In genomic region chrX:107168281-107168680, GRCm38 (mm10) we compare ENCODE assay signal across 8 mouse cellular contexts. TPM values are rescaled to one million over a fixed set of nuclear protein-coding genes. Genes with fewer than 3 reads are reported as not detected.
DNase-seq lines count a peak whose midpoint lies in the region; ATAC-seq and TF ChIP-seq lines count a peak whose summit lies in the region.
"Had no signal": no experiment of that assay in that cellular context is flagged by ENCODE, and none has a peak within 500 bp of the region (broad histone marks: within the 10 kb centered on the region; RNA-seq: fewer than 3 reads in every experiment).

No protein-coding gene starts in this region.

- no peaks in the 10 kb centered on the region for H3K4me1 ChIP-seq in hindbrain, postnatal 0 days (ENCODE audit: insufficient read depth, low read length)
- H3K4me1 ChIP-seq in hindbrain, embryonic 10.5 days (replicated peaks): no peaks in the 10 kb centered on the region
- H3K4me1 ChIP-seq: liver, embryonic 13.5 days had no signal

- no peak for ATAC-seq in hindbrain, postnatal 0 days
- no peak for ATAC-seq in frontal cortex, adult (ENCODE audit: low TSS enrichment)

- no peak overlapping the region for H3K9ac ChIP-seq in hindbrain, postnatal 0 days (replicated peaks; ENCODE audit: low read length)
- H3K9ac ChIP-seq: liver, embryonic 13.5 days had no signal

- 28% methylated on average over 1 of the region's 1 CpGs for WGBS in hindbrain, postnatal 0 days
- WGBS in hindbrain, embryonic 10.5 days: 20% methylated on average over 1 of the region's 1 CpGs

- DNase-seq in hindbrain, postnatal 0 days (ENCODE audit: low spot score): peak; percentile 8
- DNase-seq in hindbrain, embryonic 10.5 days (ENCODE audit: low spot score): no peak
- peak; percentile 43 for DNase-seq in thymus, postnatal 0 days (ENCODE audit: low spot score)
- no peak for DNase-seq in thymus, postnatal 36 days
- DNase-seq in brain, embryonic 14.5 days (ENCODE audit: low read depth): peak; percentile 34
- DNase-seq in adrenal gland, adult 8-10 months: no peak
- DNase-seq: liver, embryonic 13.5 days had no signal

- H3K27ac ChIP-seq in hindbrain, postnatal 0 days: no peak overlapping the region
- no peak overlapping the region for H3K27ac ChIP-seq in hindbrain, embryonic 10.5 days
- H3K27ac ChIP-seq: liver, embryonic 13.5 days had no signal

- no peaks in the 10 kb centered on the region for H3K36me3 ChIP-seq in hindbrain, postnatal 0 days (ENCODE audit: insufficient read depth, low read length)
- no peaks in the 10 kb centered on the region for H3K36me3 ChIP-seq in hindbrain, embryonic 10.5 days
- H3K36me3 ChIP-seq: liver, embryonic 13.5 days had no signal

- H3K27me3 ChIP-seq in hindbrain, postnatal 0 days (ENCODE audit: insufficient read depth, low read length): no peaks in the 10 kb centered on the region
- no peaks in the 10 kb centered on the region for H3K27me3 ChIP-seq in hindbrain, embryonic 10.5 days (ENCODE audit: insufficient read depth, poor library complexity, severe bottlenecking)
- H3K27me3 ChIP-seq: liver, embryonic 13.5 days had no signal

- no peak overlapping the region for H3K4me3 ChIP-seq in hindbrain, postnatal 0 days (ENCODE audit: low read length)
- no peak overlapping the region for H3K4me3 ChIP-seq in hindbrain, embryonic 10.5 days
- H3K4me3 ChIP-seq: liver, embryonic 13.5 days had no signal

- H3K4me2 ChIP-seq in hindbrain, postnatal 0 days (ENCODE audit: low read depth, low read length): no peak overlapping the region
- H3K4me2 ChIP-seq: liver, embryonic 13.5 days had no signal

- TF ChIP-seq CTCF in hindbrain, postnatal 0 days (IDR thresholded peaks at IDR 0.05; ENCODE audit: low read depth): peak; percentile 48
- TF ChIP-seq CTCF in brain, embryonic 14.5 days (IDR thresholded peaks at IDR 0.05; ENCODE audit: borderline replicate concordance, extremely low read depth, insufficient read depth, insufficient read length): no peak

- no peak for TF ChIP-seq POLR2A in brain, embryonic 14.5 days (IDR thresholded peaks at IDR 0.05; ENCODE audit: borderline replicate concordance, extremely low read depth, insufficient read depth, insufficient read length, poor library complexity, severe bottlenecking)

- no peaks in the 10 kb centered on the region for H3K9me3 ChIP-seq in hindbrain, postnatal 0 days (ENCODE audit: low read length)
- H3K9me3 ChIP-seq in hindbrain, embryonic 10.5 days: no peaks in the 10 kb centered on the region
- H3K9me3 ChIP-seq: liver, embryonic 13.5 days had no signal

RNA-seq across cellular contexts. Expression of gene P2ry10b, which starts 19.6 kb away (rescaled TPM):
- total RNA-seq in hindbrain, postnatal 0 days (2014; rRNA removed): 0.52 and 0.54 TPM in 2 replicates
- polyA plus RNA-seq in hindbrain, postnatal 0 days (2015; fragmentation: Nextera tagmentation; extraction: Ambion mirVana): 0.25 and 0.30 TPM in 2 replicates
- polyA plus RNA-seq in hindbrain, embryonic 10.5 days (2016; fragmentation: Nextera tagmentation; extraction: Ambion mirVana): 0.26 and 0.39 TPM in 2 replicates
- polyA plus RNA-seq in thymus, postnatal 0 days (2015; fragmentation: Nextera tagmentation; extraction: Ambion mirVana): 6.7 and 8.5 TPM in 2 replicates
- 0.44 and 0.56 TPM in 2 replicates for polyA plus RNA-seq in brain, embryonic 14.5 days (2012; rRNA removed)
- total RNA-seq in adrenal gland, adult 8-10 months (2022): 1 to 10 TPM in 2 of 4 experiments, under 1 TPM in 2; 0.91 to 3.5 (median 1.5) TPM

Comparison
In these comparisons a context has a peak if more than half of its experiments do, and no peak if none do; other contexts are left out.
1. DNase-seq: peak in hindbrain, postnatal 0 days (single experiment), thymus, postnatal 0 days (single experiment) and brain, embryonic 14.5 days (single experiment); none in hindbrain, embryonic 10.5 days (single experiment), thymus, postnatal 36 days (0 of 2) and adrenal gland, adult 8-10 months (single experiment).